Mouse (Mus musculus) C3H10T1/2 (cell line): ENCODE measurements around the gene Padi6. TPM values are rescaled to one million over a fixed set of nuclear protein-coding genes. Genes with fewer than 3 reads are reported as not detected.

Source experiments
- polyA plus RNA-seq, 2 experiments: library from polyadenylated mRNA; unstranded; fragments of >200 nt; fragmentation: generic; extraction: Trizol; gene quantifications; one replicate each; pipeline ENCODE4 v1.2.1; 2012; ENCODE audit warnings: missing spikeins in 2 of 2

The Padi6 gene
- polyA plus RNA-seq = not detected

GRCm38 (mm10) chr4:140742543-140742942 lies at the start of gene Padi6:
Padi6 (minus strand) TSS chr4:140742643.

GRCm38 (mm10) chr4:140774025-140774800 lies 31.8 kb upstream of the Padi6 start, which contains the start of gene Padi4:
Padi4 (minus strand) TSS chr4:140774236.

GRCm38 (mm10) chr4:140700269-140701018 lies 42.0 kb downstream of the Padi6 start, which contains the start of gene Rcc2:
Rcc2 (plus strand) TSS chr4:140700541.

Other genes starting within 250 kb of the Padi6 start
- 10 to 100 TPM in 1 of 2 experiments, 1 to 10 TPM in 1; 5.1 to 23.2 TPM for gene Arhgef10l, start 76.6 kb downstream of the Padi6 start, polyA plus RNA-seq
- gene Rcc2, start 42.1 kb downstream of the Padi6 start, polyA plus RNA-seq = 100 to 1,000 TPM in 1 of 2 experiments, 10 to 100 TPM in 1; 69.0 to 120 TPM
- under 1 TPM; 0.04 to 0.05 TPM for gene Padi4, start 31.6 kb upstream of the Padi6 start, polyA plus RNA-seq
- under 1 TPM; 0.06 to 0.22 TPM for gene Padi3, start 68.0 kb upstream of the Padi6 start, polyA plus RNA-seq
- gene Padi1, start 103.1 kb upstream of the Padi6 start, polyA plus RNA-seq = under 1 TPM in 1 of 2 experiments, not detected in 1; 0.01 TPM
- under 1 TPM; 0.27 to 0.33 TPM for gene Padi2, start 163.7 kb upstream of the Padi6 start, polyA plus RNA-seq
- gene Sdhb, start 218.6 kb upstream of the Padi6 start, polyA plus RNA-seq = 100 to 1,000 TPM; 193 to 286 TPM
- 10 to 100 TPM; 11.1 to 31.0 TPM for gene Atp13a2, start 244.2 kb upstream of the Padi6 start, polyA plus RNA-seq